Mouse (Mus musculus): ENCODE measurements around the gene Stoml1. TPM values are rescaled to one million over a fixed set of nuclear protein-coding genes. Genes with fewer than 3 reads are reported as not detected.
"Not testable (repeated sequence)": the region's sequence is repeated elsewhere in the genome, so short reads cannot be mapped to it uniquely, and the experiment has no call there.

Gene Stoml1
- polyA plus RNA-seq, 1 experiment from 2014 or later, result 71.6 TPM

DNA sequence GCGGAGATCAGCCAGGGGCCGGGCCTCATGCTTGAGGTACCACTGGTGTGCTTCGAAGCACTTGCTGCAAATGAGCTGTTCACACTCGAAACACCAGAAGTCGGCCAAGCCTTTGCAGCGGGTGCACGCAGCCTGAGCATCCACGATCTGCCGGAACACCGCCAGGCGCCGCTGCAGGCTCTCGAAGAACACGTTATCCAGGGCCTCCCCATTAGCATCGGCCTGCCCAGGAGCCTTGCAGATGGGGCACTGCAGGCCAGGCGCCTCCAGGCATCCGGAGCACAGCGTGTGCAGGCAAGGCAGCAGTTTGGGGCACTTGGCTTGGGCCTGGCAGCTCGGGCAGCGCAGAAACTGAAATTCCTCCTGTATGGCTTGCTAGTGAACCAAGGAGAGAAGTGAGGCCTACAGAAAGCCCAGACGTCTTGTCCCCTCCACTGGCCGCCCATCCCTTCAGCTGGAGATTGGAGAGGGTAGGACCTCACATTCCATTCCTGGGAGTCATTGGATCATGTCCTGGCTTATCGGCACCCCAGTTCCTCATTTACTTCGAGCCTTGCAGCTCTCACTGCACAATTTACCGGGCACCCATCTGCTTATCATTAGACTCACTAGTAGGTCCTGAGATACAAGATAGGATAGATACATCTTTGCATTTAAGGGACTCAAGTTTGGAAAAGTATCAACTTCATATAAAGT lies 5.8 kb upstream of the Stoml1 start:
- no peak overlapping the region for H3K27ac ChIP-seq
- 17% methylated on average over 25 of the region's 25 CpGs for WGBS

DNA sequence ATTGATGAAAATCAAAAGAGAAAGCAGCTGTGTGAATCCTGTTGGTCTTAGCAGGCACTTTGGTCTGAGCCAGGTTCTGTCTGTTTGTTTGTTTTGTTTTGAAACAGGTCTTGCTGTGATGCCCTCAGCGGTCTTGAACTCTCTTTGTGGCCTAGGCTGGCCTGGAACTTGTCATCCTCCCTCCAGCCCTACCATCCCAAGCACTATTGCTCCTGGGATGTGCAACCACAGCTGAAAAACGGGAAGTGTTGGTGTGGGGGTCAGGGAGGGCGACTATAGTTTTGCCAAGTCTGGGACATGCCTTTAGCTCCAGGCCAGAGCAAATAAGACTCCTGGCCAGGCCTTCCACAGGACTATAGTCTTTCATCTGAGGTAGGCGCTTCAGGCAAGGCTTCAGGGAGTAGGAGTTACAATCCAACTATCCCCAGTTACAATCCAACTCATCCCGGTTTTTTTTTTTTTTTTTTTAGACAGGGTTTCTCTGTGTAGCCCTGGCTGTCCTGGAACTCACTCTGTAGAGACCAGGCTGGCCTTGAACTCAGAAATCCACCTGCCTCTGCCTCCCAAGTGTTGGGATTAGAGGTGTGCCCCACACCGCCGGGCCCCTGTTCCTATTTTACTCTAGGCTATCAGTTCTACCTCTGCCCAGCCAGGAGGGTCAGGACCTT lies 4.1 kb upstream of the Stoml1 start:
- 53% methylated on average over 7 of the region's 7 CpGs for WGBS
- ATAC-seq, result no peak
- Histone ChIP-seq H3K4me3 (peak overlapping the region; percentile 42), H3K9ac (peak overlapping the region; percentile 72), H3K27me3 (no peaks in the 10 kb centered on the region), H3K9me3 (replicated peaks) (no peaks in the 10 kb centered on the region), H3K36me3 (ENCODE audit: poor library complexity, severe bottlenecking) (no peaks in the 10 kb centered on the region), H3K27ac (peak overlapping the region; percentile 45; the same call in 1 of the 2 replicates), H3K4me1 (peaks cover 39% of the 10 kb centered on the region), H3K4me2 (peak overlapping the region; percentile 64)

More for the DNA sequence above, 5.8 kb upstream of the Stoml1 start:
- Histone ChIP-seq H3K4me2 (peak overlapping the region; percentile 47), H3K9ac (peak overlapping the region; percentile 45), H3K27me3 (no peaks in the 10 kb centered on the region), H3K4me3 (peak overlapping the region; percentile 9), H3K36me3 (ENCODE audit: poor library complexity, severe bottlenecking) (no peaks in the 10 kb centered on the region), H3K4me1 (peaks cover 41% of the 10 kb centered on the region), H3K9me3 (replicated peaks) (no peaks in the 10 kb centered on the region)
- ATAC-seq, result peak; percentile 88

DNA sequence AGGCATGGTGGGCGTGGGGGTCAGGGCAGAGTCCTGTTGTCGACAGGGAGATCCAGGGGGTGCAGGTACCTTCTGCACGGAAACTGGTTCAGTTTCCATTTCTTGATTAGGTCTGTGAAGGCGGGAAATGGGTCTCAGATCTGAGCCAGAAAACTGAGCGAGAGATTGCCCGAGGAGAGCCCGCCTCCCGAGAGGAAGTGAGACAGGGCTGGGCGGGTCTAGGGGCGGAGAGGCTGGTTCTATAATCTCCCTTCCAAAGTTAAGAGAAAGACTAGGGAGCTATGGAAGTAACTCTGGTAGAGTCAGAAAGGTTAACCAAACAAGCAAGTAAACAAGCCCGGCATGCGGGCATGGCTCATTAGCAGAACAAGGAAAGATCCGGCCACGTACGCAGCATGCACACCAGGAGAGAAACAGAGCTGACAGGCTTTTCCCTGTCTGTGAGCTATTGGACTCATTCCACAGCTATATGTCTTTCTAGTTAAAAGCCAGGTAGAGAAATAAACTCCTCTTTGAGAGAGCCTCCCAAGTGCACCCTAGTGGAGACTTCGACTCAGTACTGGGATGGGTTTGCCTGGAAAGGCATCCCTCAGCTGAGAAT lies 3.3 kb upstream of the Stoml1 start, which contains the start of gene Pml:
Pml (minus strand) TSS at position 195 of the 601 bp plus-strand sequence.
- Histone ChIP-seq H3K4me1 (peaks cover 47% of the 10 kb centered on the region), H3K9me3 (replicated peaks) (no peaks in the 10 kb centered on the region), H3K9ac (peak within 1 kb of the TSS; percentile 72), H3K27me3 (no peaks in the 10 kb centered on the region), H3K4me3 (peak within 1 kb of the TSS; percentile 42), H3K36me3 (ENCODE audit: poor library complexity, severe bottlenecking) (no peaks in the 10 kb centered on the region), H3K4me2 (peak within 1 kb of the TSS; percentile 64), H3K27ac (peak within 1 kb of the TSS; percentile 45)
- whole genome bisulfite sequencing, result 3% methylated on average over 16 of the region's 16 CpGs
- 0 out of 2 replicates have a peak, but pooled peaks have one; percentile 25 for ATAC-seq

DNA sequence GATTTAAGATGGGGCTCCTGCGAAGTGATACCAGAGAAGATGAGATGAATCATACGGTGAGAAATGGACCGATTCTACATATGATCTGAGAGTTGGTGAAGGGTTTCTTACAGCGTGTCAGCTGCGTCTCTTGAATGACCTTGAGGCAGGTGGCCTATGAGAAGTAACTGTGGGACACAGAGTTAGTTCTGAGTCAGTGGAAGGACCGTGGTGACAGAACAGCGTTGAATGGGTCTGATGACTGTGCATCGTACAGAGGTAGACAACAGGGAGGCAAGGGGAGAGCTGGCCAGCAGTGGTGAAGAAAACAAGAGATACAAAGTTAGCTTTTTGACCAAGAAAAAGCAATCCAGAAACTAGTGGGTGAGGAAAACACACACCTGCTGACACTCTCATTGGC lies 2.6 kb upstream of the Stoml1 start:
- no peaks in the 10 kb centered on the region for H3K9me3 ChIP-seq (replicated peaks)
- 79% methylated on average over 8 of the region's 8 CpGs for WGBS
- H3K36me3 ChIP-seq (ENCODE audit: poor library complexity, severe bottlenecking), result no peaks in the 10 kb centered on the region
- no peak overlapping the region for H3K9ac ChIP-seq
- no peaks in the 10 kb centered on the region for H3K27me3 ChIP-seq
- peaks cover 52% of the 10 kb centered on the region for H3K4me1 ChIP-seq
- no peak for ATAC-seq
- no peak overlapping the region; the same call in 1 of the 2 replicates for H3K27ac ChIP-seq
- no peak overlapping the region for H3K4me3 ChIP-seq
- H3K4me2 ChIP-seq, result no peak overlapping the region

DNA sequence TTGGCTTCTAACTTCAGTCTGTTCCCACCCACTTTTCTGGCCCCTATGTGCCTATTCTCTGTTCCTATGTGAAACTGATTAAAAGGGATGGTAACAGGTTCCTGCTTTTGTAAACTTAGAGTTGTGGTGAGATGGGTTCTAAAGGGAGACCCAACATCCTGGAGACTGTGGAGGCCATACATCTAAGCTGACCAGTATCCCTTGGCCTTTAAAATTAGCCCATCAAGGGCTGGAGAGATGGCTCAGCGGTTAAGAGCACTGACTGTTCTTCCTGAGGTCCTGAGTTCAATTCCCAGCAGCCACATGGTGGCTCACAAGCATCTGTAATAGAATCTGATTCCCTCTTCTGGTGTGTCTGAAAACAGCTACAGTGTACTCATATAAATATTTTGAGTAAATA lies 2.2 kb upstream of the Stoml1 start:
- ATAC-seq, result not testable (repeated sequence)

DNA sequence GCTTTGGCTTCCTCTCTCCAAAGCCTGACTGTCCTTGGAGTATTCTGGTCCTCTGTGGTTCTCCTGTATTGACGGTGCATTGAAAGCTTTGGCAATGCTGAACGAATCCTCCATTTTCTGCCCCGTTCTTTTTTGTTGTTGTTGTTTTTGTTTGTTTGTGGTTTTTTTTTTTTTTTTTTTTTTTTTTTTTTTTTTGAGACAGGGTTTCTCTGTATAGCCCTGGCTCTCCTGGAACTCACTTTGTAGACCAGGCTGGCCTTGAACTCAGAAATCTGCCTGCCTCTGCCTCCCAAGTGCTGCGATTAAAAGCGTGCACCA lies 800 bp downstream of the Stoml1 start:
- 73% methylated on average over 5 of the region's 5 CpGs for WGBS
- H3K9me3 ChIP-seq (replicated peaks); H3K27me3 ChIP-seq; ATAC-seq: not testable (repeated sequence)
- peak overlapping the region; percentile 80 for H3K4me3 ChIP-seq
- peak overlapping the region; percentile 84 for H3K4me2 ChIP-seq
- H3K4me1 ChIP-seq, result peaks cover 33% of the 10 kb centered on the region
- H3K9ac ChIP-seq, result peak overlapping the region; percentile 86
- H3K27ac ChIP-seq, result peak overlapping the region; percentile 44
- H3K36me3 ChIP-seq (ENCODE audit: poor library complexity, severe bottlenecking), result peaks cover 30% of the 10 kb centered on the region

More for the DNA sequence above, 2.2 kb upstream of the Stoml1 start:
- not testable (repeated sequence) for H3K9ac ChIP-seq; H3K27me3 ChIP-seq; H3K27ac ChIP-seq; H3K9me3 ChIP-seq (replicated peaks); H3K36me3 ChIP-seq (ENCODE audit: poor library complexity, severe bottlenecking); H3K4me2 ChIP-seq; H3K4me3 ChIP-seq
- 92% methylated on average over 1 of the region's 1 CpGs for WGBS
- peaks cover 52% of the 10 kb centered on the region for H3K4me1 ChIP-seq

DNA sequence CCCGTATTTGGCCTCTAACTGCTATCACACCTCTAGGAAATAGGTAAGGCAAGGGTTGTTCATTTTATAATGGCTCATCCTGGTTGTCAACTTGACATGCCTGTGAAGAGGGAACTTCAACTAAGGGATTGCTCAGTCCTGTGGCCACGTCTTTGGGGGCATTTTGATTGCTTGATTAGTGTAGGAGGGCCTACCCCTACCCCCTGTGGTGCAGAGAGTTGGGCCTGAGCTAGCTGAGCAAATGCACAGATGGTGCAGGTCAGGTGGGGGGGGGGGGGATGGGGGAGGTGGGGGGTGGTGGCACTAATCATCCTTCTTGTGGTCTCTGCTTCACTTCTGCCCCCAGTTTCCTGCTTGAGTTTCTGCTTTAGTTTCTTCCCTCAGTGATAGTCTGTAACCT lies 2.1 kb downstream of the Stoml1 start:
- H3K4me1 ChIP-seq, result peaks cover 20% of the 10 kb centered on the region
- no peaks in the 10 kb centered on the region for H3K9me3 ChIP-seq (replicated peaks)
- WGBS, result 63% methylated on average over 2 of the region's 2 CpGs
- ATAC-seq, result no peak
- H3K9ac ChIP-seq, result no peak overlapping the region
- H3K4me2 ChIP-seq, result no peak overlapping the region
- no peak overlapping the region for H3K4me3 ChIP-seq
- peaks cover 42% of the 10 kb centered on the region for H3K36me3 ChIP-seq (ENCODE audit: poor library complexity, severe bottlenecking)
- H3K27me3 ChIP-seq, result no peaks in the 10 kb centered on the region
- no peak overlapping the region for H3K27ac ChIP-seq

DNA sequence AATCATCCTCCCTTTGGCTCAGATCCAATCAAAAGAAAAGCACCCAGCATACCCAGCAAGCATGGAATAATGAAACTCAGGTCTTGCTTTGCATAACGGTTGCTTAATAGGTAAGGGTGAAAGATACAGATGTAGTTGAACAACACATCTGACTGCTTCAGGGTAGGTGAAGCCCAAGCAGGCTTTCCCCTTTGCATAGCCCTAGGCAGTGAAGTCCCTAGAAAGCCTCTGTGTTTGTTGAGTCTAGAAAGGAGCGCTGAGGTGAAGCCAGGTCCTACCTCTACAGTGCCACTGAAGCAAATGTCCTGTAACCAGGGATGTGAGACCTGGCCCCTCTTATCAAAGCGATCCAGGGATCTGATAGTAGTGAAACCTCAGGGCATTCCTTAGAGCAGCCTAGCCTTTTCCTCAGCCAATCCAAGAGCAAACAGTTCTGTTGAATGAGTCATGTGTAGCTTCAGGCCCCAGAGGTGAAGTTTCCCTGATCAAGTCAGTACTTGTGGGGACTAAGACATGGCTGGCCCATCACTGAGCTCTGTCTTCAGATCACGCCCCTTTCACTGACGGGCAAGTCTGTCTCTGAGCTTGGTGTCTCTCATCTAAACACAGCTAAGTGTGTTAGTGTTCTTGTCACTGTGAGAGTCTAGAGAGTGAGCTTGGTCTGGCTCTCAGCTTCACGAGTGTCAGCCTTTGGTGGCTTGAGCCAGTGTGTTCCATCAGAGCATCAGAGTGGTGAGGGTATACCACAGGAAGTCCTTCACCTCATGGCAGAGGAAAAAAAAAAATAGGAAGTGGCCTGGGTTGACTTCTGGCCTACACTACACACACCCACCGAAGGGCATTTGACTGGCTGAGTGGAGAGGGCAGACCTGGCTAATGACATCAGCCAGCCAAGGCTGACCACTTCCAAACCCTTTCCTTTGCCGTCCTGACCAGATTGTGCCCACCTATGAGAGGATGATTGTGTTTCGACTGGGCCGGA lies 3.0 kb downstream of the Stoml1 start:
- 91% methylated on average over 10 of the region's 10 CpGs for WGBS
- Histone ChIP-seq H3K4me2 (no peak overlapping the region), H3K36me3 (ENCODE audit: poor library complexity, severe bottlenecking) (peaks cover 50% of the 10 kb centered on the region), H3K4me1 (peaks cover 17% of the 10 kb centered on the region), H3K4me3 (no peak overlapping the region), H3K27me3 (no peaks in the 10 kb centered on the region), H3K9me3 (replicated peaks) (no peaks in the 10 kb centered on the region), H3K27ac (no peak overlapping the region), H3K9ac (no peak overlapping the region)
- ATAC-seq, result no peak

DNA sequence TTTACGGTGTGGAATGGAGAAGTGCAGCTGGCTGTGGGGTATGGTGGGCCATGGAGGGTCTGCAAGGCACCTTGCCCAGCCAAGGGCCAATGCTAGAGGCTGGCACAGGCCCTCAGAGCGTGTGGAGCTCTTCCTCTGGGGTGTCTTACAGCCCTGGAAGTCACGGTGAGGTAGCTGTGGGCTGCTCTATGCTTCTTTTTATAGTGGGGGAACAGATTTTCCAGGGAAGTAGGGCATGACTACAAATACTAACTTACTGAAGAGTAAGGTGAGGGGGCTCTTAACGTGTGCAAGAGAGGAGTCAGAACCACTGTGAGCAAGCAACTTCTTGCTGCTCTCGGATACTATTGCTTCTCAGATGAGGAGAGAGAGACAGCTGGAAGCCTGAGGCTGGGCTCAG lies 9.5 kb downstream of the Stoml1 start:
- Histone ChIP-seq H3K4me3 (no peak overlapping the region), H3K4me1 (peaks cover 6% of the 10 kb centered on the region), H3K4me2 (no peak overlapping the region), H3K9ac (no peak overlapping the region), H3K36me3 (ENCODE audit: poor library complexity, severe bottlenecking) (peaks cover 54% of the 10 kb centered on the region), H3K9me3 (replicated peaks) (no peaks in the 10 kb centered on the region), H3K27me3 (no peaks in the 10 kb centered on the region), H3K27ac (no peak overlapping the region)
- 97% methylated on average over 5 of the region's 5 CpGs for WGBS
- no peak for ATAC-seq

DNA sequence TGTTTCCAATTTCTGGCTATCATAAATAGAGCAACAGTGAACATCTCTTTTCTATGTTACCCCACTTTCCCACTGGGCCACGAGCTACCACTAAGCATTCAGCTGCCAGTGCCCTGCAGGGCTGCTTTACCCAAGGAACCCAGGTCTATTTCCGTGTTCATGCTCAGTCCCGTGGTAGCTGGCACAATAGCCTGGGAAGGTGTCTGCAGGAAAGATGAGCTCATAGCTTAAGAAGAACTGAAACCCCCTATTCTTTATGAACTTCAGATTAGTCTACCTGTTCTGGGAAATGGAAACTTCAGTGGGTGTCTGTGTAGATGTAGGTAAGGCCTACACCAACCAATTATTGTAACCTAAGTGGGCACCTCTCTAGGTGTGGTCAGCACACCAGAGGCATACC lies 12.4 kb downstream of the Stoml1 start:
- Histone ChIP-seq H3K9ac (no peak overlapping the region), H3K27me3 (no peaks in the 10 kb centered on the region), H3K4me1 (peaks cover 6% of the 10 kb centered on the region), H3K36me3 (ENCODE audit: poor library complexity, severe bottlenecking) (peaks cover 29% of the 10 kb centered on the region), H3K4me2 (no peak overlapping the region), H3K4me3 (no peak overlapping the region), H3K27ac (no peak overlapping the region), H3K9me3 (replicated peaks) (no peaks in the 10 kb centered on the region)
- whole genome bisulfite sequencing, result 75% methylated on average over 3 of the region's 3 CpGs
- no peak for ATAC-seq

DNA sequence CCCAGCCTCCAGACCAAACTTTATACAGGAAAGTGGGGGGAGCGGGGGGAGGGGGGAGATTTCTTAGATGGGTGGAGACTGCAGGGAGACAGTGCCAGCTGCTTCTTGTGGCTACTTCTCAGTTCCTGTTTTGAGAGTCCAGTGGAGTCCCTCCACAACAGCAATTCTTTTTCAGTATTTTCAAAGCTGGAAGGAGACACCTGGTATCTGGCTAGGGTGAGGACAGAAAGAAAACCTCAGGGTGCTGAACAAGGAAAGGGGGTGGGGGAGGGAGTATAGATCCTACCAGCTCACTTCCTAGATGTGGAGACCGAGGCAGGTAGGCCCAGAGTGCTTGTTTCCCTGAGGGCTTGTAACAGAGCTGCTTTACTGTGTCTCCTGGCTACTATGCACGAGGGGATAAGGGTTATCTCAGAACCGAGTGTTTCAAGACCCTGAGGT lies 13.6 kb downstream of the Stoml1 start:
- peaks cover 19% of the 10 kb centered on the region for H3K36me3 ChIP-seq (ENCODE audit: poor library complexity, severe bottlenecking)
- H3K4me2 ChIP-seq, result no peak overlapping the region
- no peaks in the 10 kb centered on the region for H3K9me3 ChIP-seq (replicated peaks)
- peaks cover 6% of the 10 kb centered on the region for H3K4me1 ChIP-seq
- H3K9ac ChIP-seq, result no peak overlapping the region
- no peak for ATAC-seq
- WGBS, result 46% methylated on average over 4 of the region's 4 CpGs
- no peaks in the 10 kb centered on the region for H3K27me3 ChIP-seq
- H3K4me3 ChIP-seq, result no peak overlapping the region
- H3K27ac ChIP-seq, result no peak overlapping the region
